ENCODE assay signal across 9 mouse cellular contexts in the genomic region with DNA sequence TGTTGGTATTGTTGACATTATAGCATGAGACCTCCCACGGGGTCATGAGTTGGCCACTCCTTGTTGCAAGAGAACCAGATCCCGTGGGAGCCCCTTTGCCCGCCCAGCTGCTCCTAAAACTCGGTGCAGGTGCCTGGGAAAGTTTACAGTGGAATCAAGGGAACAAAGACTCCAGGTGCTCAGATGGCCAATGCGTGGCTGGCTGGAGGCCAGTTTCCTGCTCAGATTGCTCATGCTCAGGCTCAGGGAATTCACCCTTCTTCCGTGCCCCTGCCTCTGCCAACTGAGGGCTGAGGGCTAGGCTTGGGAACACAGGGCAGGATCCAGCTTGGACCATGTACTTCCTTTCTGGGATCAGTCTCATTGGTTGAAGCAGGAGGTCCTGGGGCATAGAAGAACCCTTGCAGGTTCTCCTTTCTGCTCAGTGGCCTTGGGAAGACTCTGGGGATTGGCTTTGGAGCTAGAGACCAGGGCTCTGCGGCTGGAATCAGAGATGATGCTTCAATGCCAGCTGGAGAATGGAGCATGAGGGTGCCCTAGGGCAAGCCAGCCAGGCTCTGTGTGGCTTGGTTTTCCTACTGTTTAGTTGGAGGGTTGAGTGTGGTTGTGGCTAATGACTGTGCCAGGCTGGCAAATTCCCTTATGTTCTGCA. TPM values are rescaled to one million over a fixed set of nuclear protein-coding genes. Genes with fewer than 3 reads are reported as not detected.
DNase-seq lines count a peak whose midpoint lies in the region; ATAC-seq and TF ChIP-seq lines count a peak whose summit lies in the region.
"Had no signal": no experiment of that assay in that cellular context is flagged by ENCODE, and none has a peak within 500 bp of the region (broad histone marks: within the 10 kb centered on the region; RNA-seq: fewer than 3 reads in every experiment).

No protein-coding gene starts in this region.

- H3K4me3 ChIP-seq in cortical plate, adult 2 months (ENCODE audit: insufficient read depth, low read length) = no peak overlapping the region
- H3K4me3 ChIP-seq in kidney, embryonic 16.5 days (ENCODE audit: low read length) = no peak overlapping the region
- no peak overlapping the region for H3K4me3 ChIP-seq in myocyte
- no peak overlapping the region for H3K4me3 ChIP-seq in thymus, adult 2 months (ENCODE audit: control insufficient read depth, insufficient read depth, low read length)
- H3K4me3 ChIP-seq: megakaryocyte, embryonic 14.5 days had no signal

- H3ac ChIP-seq in myocyte (ENCODE audit: control insufficient read depth, insufficient read length) = no peak overlapping the region

- H3K36me3 ChIP-seq in kidney, embryonic 16.5 days (ENCODE audit: insufficient read depth, low read length) = no peaks in the 10 kb centered on the region
- H3K36me3 ChIP-seq in myocyte (ENCODE audit: control insufficient read depth, insufficient read depth) = no peaks in the 10 kb centered on the region
- H3K36me3 ChIP-seq in thymus, adult 2 months (ENCODE audit: control insufficient read depth, insufficient read depth, low read length) = no peaks in the 10 kb centered on the region

- 0 out of 2 replicates have a peak overlapping the region, but pooled peaks have one; percentile 5 for H3K27ac ChIP-seq in cortical plate, adult 2 months (ENCODE audit: insufficient read depth, low read length)
- peak overlapping the region; percentile 90 for H3K27ac ChIP-seq in kidney, embryonic 16.5 days (ENCODE audit: low read length)
- no peak overlapping the region for H3K27ac ChIP-seq in thymus, adult 2 months (ENCODE audit: control insufficient read depth, insufficient read depth, low read length)

- peak; percentile 52 for ATAC-seq in kidney, embryonic 16.5 days (ENCODE audit: low FRiP score, low TSS enrichment)
- ATAC-seq in granulocyte monocyte progenitor cell, adult 5-6 weeks (replicated peaks; ENCODE audit: poor library complexity, severe bottlenecking) = no peak

- intact Hi-C loops in heart, postnatal 36 days (cut with DNase I) = no loop called here
- intact Hi-C loops in left cerebral cortex, postnatal 36 days (cut with DNase I) = no loop called here

- DNase-seq in heart, postnatal 4 days = peak; percentile 31
- no peak for DNase-seq in heart, postnatal 36 days
- DNase-seq in thymus, adult 2 months = no peak
- DNase-seq in left cerebral cortex, postnatal 36 days (ENCODE audit: low spot score in 2 of 2) = no peak

- no peaks in the 10 kb centered on the region for H3K4me1 ChIP-seq in cortical plate, adult 2 months (ENCODE audit: control insufficient read depth, insufficient read depth, low read length)
- H3K4me1 ChIP-seq in kidney, embryonic 16.5 days (ENCODE audit: insufficient read depth, low read length) = peaks cover 21% of the 10 kb centered on the region
- peaks cover 5% of the 10 kb centered on the region; the same call in 1 of the 2 replicates for H3K4me1 ChIP-seq in thymus, adult 2 months (replicated peaks; ENCODE audit: control insufficient read depth, insufficient read depth, low read length)

- no peaks in the 10 kb centered on the region for H3K27me3 ChIP-seq in kidney, embryonic 16.5 days (ENCODE audit: insufficient read depth, low read length)
- H3K27me3 ChIP-seq in myocyte (ENCODE audit: control insufficient read depth, insufficient read depth, insufficient read length) = no peaks in the 10 kb centered on the region
- H3K27me3 ChIP-seq in thymus, adult 2 months (ENCODE audit: control insufficient read depth, insufficient read depth, low read length) = no peaks in the 10 kb centered on the region

- H3K79me2 ChIP-seq in myocyte (ENCODE audit: control insufficient read depth, insufficient read depth) = no peaks in the 10 kb centered on the region

- no peaks in the 10 kb centered on the region for H3K9me3 ChIP-seq in kidney, embryonic 16.5 days (ENCODE audit: low read length)

- TF ChIP-seq POLR2A in cortical plate, adult 2 months (IDR thresholded peaks at IDR 0.05; ENCODE audit: extremely low read depth, insufficient read depth, low read length) = no peak
- TF ChIP-seq POLR2A in myocyte (IDR thresholded peaks at IDR 0.05; ENCODE audit: insufficient read length, low read depth) = no peak
- no peak for TF ChIP-seq POLR2A in thymus, adult 2 months (IDR thresholded peaks at IDR 0.05; ENCODE audit: control insufficient read depth, extremely low read depth, insufficient read depth, low read length, poor library complexity)

- peak overlapping the region; percentile 28; the same call in 1 of the 2 replicates for H3K9ac ChIP-seq in kidney, embryonic 16.5 days (replicated peaks; ENCODE audit: low read length)

- 34% methylated on average over 7 of the region's 7 CpGs for WGBS in kidney, embryonic 16.5 days
- 82% methylated on average over 7 of the region's 7 CpGs for WGBS in thymus, adult 2 months

- H3K4me2 ChIP-seq in kidney, embryonic 16.5 days (replicated peaks; ENCODE audit: low read depth, low read length) = 0 out of 2 replicates have a peak overlapping the region, but pooled peaks have one; percentile 8
- peak overlapping the region; percentile 18 for H3K4me2 ChIP-seq in myocyte (ENCODE audit: low read depth)

- TF ChIP-seq CTCF in cortical plate, adult 2 months (IDR thresholded peaks at IDR 0.05; ENCODE audit: extremely low read depth, insufficient read depth, low read length) = no peak
- TF ChIP-seq CTCF in thymus, adult 2 months (IDR thresholded peaks at IDR 0.05; ENCODE audit: borderline replicate concordance, control insufficient read depth, extremely low read depth, insufficient read depth, low read length, poor library complexity) = no peak

TF ChIP-seq in myocyte, 11 proteins besides CTCF, POLR2A, EP300 and RAD21:
- TF ChIP-seq SRF (IDR thresholded peaks at IDR 0.05; ENCODE audit: control insufficient read depth, insufficient read length, low read depth) (no peak), REST (IDR thresholded peaks at IDR 0.05; ENCODE audit: insufficient read depth, insufficient read length) (no peak), E2F4 (IDR thresholded peaks at IDR 0.05; ENCODE audit: insufficient read depth) (no peak), MAX (IDR thresholded peaks at IDR 0.05; ENCODE audit: low read depth) (no peak), USF1 (IDR thresholded peaks at IDR 0.05; ENCODE audit: low read depth) (no peak), MYOD1 (IDR thresholded peaks at IDR 0.05; ENCODE audit: control insufficient read depth in 1 of 3, insufficient read length in 2 of 3, low read depth in 2 of 3) (no peak), POLR2AphosphoS2 (IDR thresholded peaks at IDR 0.05; ENCODE audit: insufficient read length, low read depth) (no peak), TCF12 (IDR thresholded peaks at IDR 0.05; ENCODE audit: insufficient read depth, poor library complexity, severe bottlenecking) (no peak), CEBPB (IDR thresholded peaks at IDR 0.05; ENCODE audit: insufficient read depth, poor library complexity, severe bottlenecking) (no peak), TCF3 (IDR thresholded peaks at IDR 0.05; ENCODE audit: insufficient read length, low read depth) (no peak), MYOG (IDR thresholded peaks at IDR 0.05; ENCODE audit: control insufficient read depth in 1 of 3, insufficient read depth in 1 of 3, insufficient read length in 2 of 3, low read depth in 2 of 3) (no peak)

RNA-seq across cellular contexts. Expression of gene Sema4b, which starts 26.2 kb away (rescaled TPM):
- total RNA-seq in heart, postnatal 4 days (2021) = 10 to 100 TPM; 14.3 to 16.1 TPM
- total RNA-seq in heart, postnatal 36 days (2021) = 10 to 100 TPM; 12.1 to 12.4 TPM
- 11.6 and 12.5 TPM in 2 replicates for polyA plus RNA-seq in cortical plate, adult 2 months (2012; rRNA removed)
- polyA plus RNA-seq in kidney, embryonic 16.5 days (2015; fragmentation: Nextera tagmentation; extraction: Ambion mirVana) = 17.7 and 23.7 TPM in 2 replicates
- 11.4 TPM for polyA plus RNA-seq in myocyte (2012; fragmentation: generic; extraction: Trizol)
- total RNA-seq in granulocyte monocyte progenitor cell, adult 5-6 weeks (2014; fragmentation: Nextera tagmentation) = 6.2 and 6.6 TPM in 2 replicates
- 3.6 and 4.4 TPM in 2 replicates for total RNA-seq in granulocyte monocyte progenitor cell, adult 5-6 weeks (2017)
- 37.4 and 44.1 TPM in 2 replicates for polyA plus RNA-seq in thymus, adult 2 months (2012; rRNA removed)
- total RNA-seq in left cerebral cortex, postnatal 36 days (2021) = 10 to 100 TPM; 16.9 to 19.1 TPM

RNA-seq across cellular contexts. Expression of gene Idh2, which starts 45.2 kb away (rescaled TPM):
- total RNA-seq in heart, postnatal 4 days (2021) = 1,000 to 10,000 TPM; 1,640 to 1,742 TPM
- total RNA-seq in heart, postnatal 36 days (2021) = 1,000 to 10,000 TPM; 1,714 to 2,029 TPM
- polyA plus RNA-seq in cortical plate, adult 2 months (2012; rRNA removed) = 92.7 and 95.0 TPM in 2 replicates
- 782 and 850 TPM in 2 replicates for polyA plus RNA-seq in kidney, embryonic 16.5 days (2015; fragmentation: Nextera tagmentation; extraction: Ambion mirVana)
- polyA plus RNA-seq in myocyte (2012; fragmentation: generic; extraction: Trizol) = 159 TPM
- 259 and 298 TPM in 2 replicates for total RNA-seq in granulocyte monocyte progenitor cell, adult 5-6 weeks (2014; fragmentation: Nextera tagmentation)
- 338 and 368 TPM in 2 replicates for total RNA-seq in granulocyte monocyte progenitor cell, adult 5-6 weeks (2017)
- 168 and 225 TPM in 2 replicates for polyA plus RNA-seq in thymus, adult 2 months (2012; rRNA removed)
- 10 to 100 TPM; 52.2 to 55.6 TPM for total RNA-seq in left cerebral cortex, postnatal 36 days (2021)

Comparison
In these comparisons a context has a peak if more than half of its experiments do, and no peak if none do; other contexts are left out.
1. RNA of gene Idh2, which starts 45.2 kb away (total RNA-seq): 1,714 to 2,029 TPM in heart, postnatal 36 days, 1,640 to 1,742 TPM in heart, postnatal 4 days and 259 to 368 TPM in granulocyte monocyte progenitor cell, adult 5-6 weeks; 52.2 to 55.6 TPM in left cerebral cortex, postnatal 36 days; every median in the first group is over 4 times any median in the second.